Mouse (Mus musculus) intestine, embryonic 14.5 days (tissue): ENCODE results near the gene Slc35f4. TPM values are rescaled to one million over a fixed set of nuclear protein-coding genes. Genes with fewer than 3 reads are reported as not detected.

ENCODE experiments used
- ATAC-seq: fragments of 200-750 bp; cut with Nextera tagmentation; replicated peaks from 2 replicates; pipeline ENCODE4 v1.8.0; 2017; ENCODE audit warnings: low read depth, moderate number of reproducible peaks, moderate TSS enrichment, moderate library complexity; ENCODE audit not compliant: low FRiP score, low TSS enrichment
- DNase-seq: peaks from one replicate; pipeline ENCODE4 v3.0.0-alpha.2; 2018; ENCODE audit warnings: low spot score
- H3K27ac ChIP-seq: fragments of 300-500 bp; sonication (generic); 2 replicates; pipeline ENCODE4 v1.5.1; 2014; ENCODE audit warnings: low read depth, mild to moderate bottlenecking, control low read depth
- H3K27me3 ChIP-seq: fragments of 300-500 bp; sonication (generic); replicated peaks from 2 replicates; pipeline ENCODE4 v1.6.1; 2014; ENCODE audit warnings: low read length, control low read depth; ENCODE audit not compliant: control insufficient read depth, insufficient read depth
- H3K36me3 ChIP-seq: fragments of 300-500 bp; sonication (generic); 2 replicates; pipeline ENCODE4 v1.6.1; 2014; ENCODE audit warnings: low read length, control low read depth; ENCODE audit not compliant: control insufficient read depth, insufficient read depth
- H3K4me1 ChIP-seq: fragments of 300-500 bp; sonication (generic); replicated peaks from 2 replicates; pipeline ENCODE4 v1.6.1; 2014; ENCODE audit warnings: low read length, control low read depth, mixed read lengths; ENCODE audit not compliant: control insufficient read depth, insufficient read depth
- H3K4me2 ChIP-seq: fragments of 300-500 bp; sonication (generic); 2 replicates; pipeline ENCODE4 v1.6.1; 2014; ENCODE audit warnings: low read length
- H3K4me3 ChIP-seq: fragments of 300-500 bp; sonication (generic); 2 replicates; pipeline ENCODE4 v1.5.1; 2014; ENCODE audit warnings: low read depth, low read length, control low read depth, mixed read lengths
- H3K9ac ChIP-seq: fragments of 300-500 bp; sonication (generic); 2 replicates; pipeline ENCODE4 v1.6.1; 2014; ENCODE audit warnings: mild to moderate bottlenecking, low read length
- H3K9me3 ChIP-seq: fragments of 300-500 bp; sonication (generic); 2 replicates; pipeline ENCODE4 v1.6.1; 2016; ENCODE audit warnings: low read length, control low read depth; ENCODE audit not compliant: control insufficient read depth
- WGBS: fragments of 180-500 bp; shearing (Covaris S2); extraction: QIAGEN DNeasy Blood & Tissue Kit; methylation state at CpG from one replicate; pipeline ENCODE4 v1.1.7; 2014; 5-methylcytosine and 5-hydroxymethylcytosine counted together
- polyA plus RNA-seq: library from polyadenylated mRNA; unstranded; fragments of >200 nt; fragmentation: Nextera tagmentation; extraction: Ambion mirVana; gene quantifications from 2 replicates; pipeline ENCODE4 v1.2.1, GENCODE M21; 2014

Slc35f4 gene
- polyA plus RNA-seq, 1 experiment from 2014 or later = 0.30 TPM

DNA sequence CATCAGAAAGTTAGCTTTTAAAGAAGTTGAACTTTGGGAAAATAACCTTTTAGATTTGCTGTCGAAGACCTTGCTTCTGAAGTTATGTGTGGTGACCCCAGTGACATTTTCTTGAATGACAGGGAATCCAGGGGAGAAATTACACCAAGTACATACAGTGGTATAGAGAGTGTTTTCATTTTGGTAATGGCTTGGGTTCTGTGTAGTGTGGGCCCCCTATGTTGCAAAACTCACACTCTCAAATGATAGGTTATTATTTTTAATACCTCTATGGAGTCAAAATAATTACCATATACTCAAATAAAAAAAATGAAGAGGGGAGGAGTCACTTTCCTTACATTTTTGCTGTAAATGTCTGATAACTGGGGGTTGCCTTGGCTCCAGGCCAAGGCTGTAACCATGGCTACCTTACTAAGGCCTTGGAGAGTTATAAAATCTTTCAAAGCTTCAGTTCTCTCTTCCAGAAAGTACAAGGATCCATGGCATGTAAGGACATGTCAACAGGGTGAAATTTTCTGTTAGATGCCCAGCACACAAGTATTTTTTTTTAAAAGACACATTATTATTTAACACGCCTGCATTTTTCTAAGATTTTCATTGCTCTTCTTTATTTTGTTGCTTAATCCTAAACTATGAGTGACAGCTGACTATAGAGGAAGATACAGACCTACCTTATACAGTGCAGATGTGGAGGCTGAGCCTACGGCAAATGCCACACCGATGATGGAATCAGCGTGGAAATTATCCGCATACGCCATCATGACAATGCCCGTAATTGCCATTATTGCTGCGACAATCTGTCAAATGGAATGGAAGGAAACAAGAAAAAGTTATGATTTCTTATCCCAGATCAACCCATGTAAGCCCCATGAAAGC, 220.1 kb downstream of the Slc35f4 start:
- Histone ChIP-seq H3K4me1 (no peaks in the 10 kb centered on the region), H3K36me3 (no peaks in the 10 kb centered on the region), H3K4me3 (no peak overlapping the region), H3K27ac (no peak overlapping the region), H3K9me3 (no peaks in the 10 kb centered on the region), H3K4me2 (no peak overlapping the region), H3K9ac (no peak overlapping the region), H3K27me3 (no peaks in the 10 kb centered on the region)
- ATAC-seq (no peak; the same call in 1 of the 2 replicates), DNase-seq (no peak)
- 94% methylated on average over 9 of the region's 9 CpGs for WGBS

DNA sequence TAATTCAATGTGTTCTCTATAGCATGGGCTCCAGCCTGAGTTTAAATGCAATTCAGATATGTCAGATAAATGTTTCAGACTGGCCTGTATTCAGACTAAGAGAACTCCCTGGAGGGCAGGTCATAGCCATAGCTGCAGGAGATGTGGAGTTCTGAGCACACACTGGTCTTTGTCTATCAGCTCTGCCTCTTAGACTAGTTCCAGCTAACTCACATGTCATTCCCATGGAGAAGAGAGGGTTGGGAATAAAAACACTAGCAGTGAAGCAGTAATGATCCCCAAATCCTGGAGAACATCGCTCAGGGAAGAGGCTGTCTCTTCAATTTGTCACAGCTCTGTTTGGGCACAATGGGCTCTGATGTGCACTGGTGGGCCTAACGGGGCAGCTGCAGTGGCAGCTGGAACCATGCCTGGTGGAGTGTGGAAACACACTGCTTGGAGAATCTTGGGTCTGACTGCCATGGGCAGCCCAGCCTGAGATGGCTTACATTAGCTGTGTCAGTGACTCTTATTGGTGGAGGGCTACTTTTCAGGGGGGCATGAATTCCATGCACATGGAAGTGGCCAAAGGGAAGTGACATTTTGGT, 223.5 kb downstream of the Slc35f4 start:
- 80% methylated on average over 2 of the region's 2 CpGs for WGBS
- no peak for DNase-seq

GRCm38 (mm10) chr14:49300981-49301619, 224.7 kb downstream of the Slc35f4 start:
- H3K4me1 ChIP-seq = no peaks in the 10 kb centered on the region
- no peak for ATAC-seq
- no peak overlapping the region for H3K9ac ChIP-seq
- DNase-seq = no peak
- no peak overlapping the region for H3K4me3 ChIP-seq
- no peaks in the 10 kb centered on the region for H3K36me3 ChIP-seq
- no peaks in the 10 kb centered on the region for H3K9me3 ChIP-seq
- WGBS = 39% methylated on average over 8 of the region's 8 CpGs
- no peak overlapping the region for H3K27ac ChIP-seq
- no peak overlapping the region for H3K4me2 ChIP-seq
- H3K27me3 ChIP-seq = no peaks in the 10 kb centered on the region

More for the DNA sequence above, 223.5 kb downstream of the Slc35f4 start:
- no peak overlapping the region for H3K4me2 ChIP-seq
- no peak overlapping the region for H3K9ac ChIP-seq
- H3K27ac ChIP-seq = no peak overlapping the region
- no peaks in the 10 kb centered on the region for H3K4me1 ChIP-seq
- no peak for ATAC-seq
- H3K27me3 ChIP-seq = no peaks in the 10 kb centered on the region
- no peaks in the 10 kb centered on the region for H3K36me3 ChIP-seq
- H3K4me3 ChIP-seq = no peak overlapping the region
- no peaks in the 10 kb centered on the region for H3K9me3 ChIP-seq

GRCm38 (mm10) chr14:49300326-49300725, 225.5 kb downstream of the Slc35f4 start:
- Histone ChIP-seq H3K9me3 (no peaks in the 10 kb centered on the region), H3K36me3 (no peaks in the 10 kb centered on the region), H3K27ac (no peak overlapping the region), H3K4me2 (no peak overlapping the region), H3K4me3 (no peak overlapping the region), H3K27me3 (no peaks in the 10 kb centered on the region), H3K4me1 (no peaks in the 10 kb centered on the region), H3K9ac (no peak overlapping the region)
- WGBS = 72% methylated on average over 8 of the region's 8 CpGs
- ATAC-seq = no peak
- DNase-seq = no peak

DNA sequence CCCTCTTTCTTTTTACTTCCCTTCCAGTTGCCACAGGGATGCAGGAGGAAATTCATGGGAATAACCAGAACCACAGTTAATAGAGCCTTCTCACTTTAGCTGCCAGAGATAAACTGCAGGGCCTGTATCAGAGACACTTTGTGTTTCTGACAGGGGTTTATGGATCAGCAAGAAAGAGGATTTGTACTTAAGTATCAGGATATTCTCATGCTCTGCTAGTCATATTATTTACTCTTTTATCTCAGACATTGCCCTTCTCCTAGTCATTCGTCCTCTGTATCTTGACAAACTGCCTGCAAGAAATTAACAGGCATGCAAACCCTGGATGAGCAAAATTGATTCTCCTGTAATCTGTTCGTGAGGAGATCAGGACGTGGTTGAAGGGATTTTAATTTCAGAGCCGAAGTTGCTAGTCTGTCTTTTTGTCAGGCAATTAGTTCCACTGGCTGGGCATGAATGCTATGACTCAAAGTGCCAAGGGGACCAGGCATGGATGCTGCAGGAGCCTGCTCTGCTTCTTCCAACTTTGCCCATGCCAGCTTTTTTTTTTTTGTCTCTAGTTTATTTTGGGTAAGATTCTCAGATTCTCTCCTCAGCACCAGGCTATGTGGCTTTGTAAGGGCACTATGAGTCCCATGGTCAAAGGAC, 231.9 kb downstream of the Slc35f4 start:
- Histone ChIP-seq H3K4me2 (no peak overlapping the region), H3K27me3 (no peaks in the 10 kb centered on the region), H3K27ac (no peak overlapping the region), H3K4me3 (no peak overlapping the region), H3K9ac (no peak overlapping the region), H3K36me3 (no peaks in the 10 kb centered on the region), H3K4me1 (no peaks in the 10 kb centered on the region), H3K9me3 (no peaks in the 10 kb centered on the region)
- ATAC-seq = no peak
- WGBS = 45% methylated on average over 4 of the region's 4 CpGs
- DNase-seq = no peak

DNA sequence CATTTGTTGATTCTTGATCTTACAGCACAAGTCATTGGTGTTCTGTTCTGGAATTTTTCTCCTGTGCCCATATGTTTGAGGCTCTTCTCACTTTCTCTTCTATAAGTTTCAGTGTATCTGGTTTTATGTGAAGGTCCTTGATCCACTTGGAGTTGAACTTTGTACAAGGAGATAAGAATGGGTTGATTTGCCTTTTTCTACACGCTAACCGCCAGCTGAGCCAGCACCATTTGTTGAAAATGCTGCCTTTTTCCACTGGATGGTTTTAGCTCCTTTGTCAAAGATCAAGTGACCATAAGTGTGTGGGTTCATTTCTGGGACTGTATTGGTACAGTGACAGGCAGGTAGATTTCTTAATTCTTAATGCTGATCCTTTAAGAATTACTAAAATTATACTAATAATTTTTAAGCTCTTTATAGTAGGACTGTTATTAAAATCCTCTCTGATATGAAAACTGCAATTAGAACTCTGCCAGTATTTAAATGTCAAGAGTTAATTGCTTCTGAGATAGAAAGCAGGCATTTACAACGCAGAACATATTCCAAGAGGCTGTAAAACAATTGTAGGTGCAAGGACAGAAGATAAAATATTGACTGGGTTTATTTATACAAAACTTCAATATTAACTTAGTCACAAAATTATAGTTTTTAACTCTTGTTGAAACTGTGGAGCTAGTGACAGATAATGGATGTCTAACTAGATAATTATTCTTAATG, 235.7 kb downstream of the Slc35f4 start:
- DNase-seq (no peak), ATAC-seq (no peak)
- H3K36me3 ChIP-seq = no peaks in the 10 kb centered on the region
- WGBS = 56% methylated on average over 3 of the region's 3 CpGs
- H3K27ac ChIP-seq = no peak overlapping the region
- no peak overlapping the region for H3K9ac ChIP-seq
- no peak overlapping the region for H3K4me2 ChIP-seq
- no peak overlapping the region for H3K4me3 ChIP-seq
- no peaks in the 10 kb centered on the region for H3K9me3 ChIP-seq
- no peaks in the 10 kb centered on the region for H3K4me1 ChIP-seq
- H3K27me3 ChIP-seq = no peaks in the 10 kb centered on the region

DNA sequence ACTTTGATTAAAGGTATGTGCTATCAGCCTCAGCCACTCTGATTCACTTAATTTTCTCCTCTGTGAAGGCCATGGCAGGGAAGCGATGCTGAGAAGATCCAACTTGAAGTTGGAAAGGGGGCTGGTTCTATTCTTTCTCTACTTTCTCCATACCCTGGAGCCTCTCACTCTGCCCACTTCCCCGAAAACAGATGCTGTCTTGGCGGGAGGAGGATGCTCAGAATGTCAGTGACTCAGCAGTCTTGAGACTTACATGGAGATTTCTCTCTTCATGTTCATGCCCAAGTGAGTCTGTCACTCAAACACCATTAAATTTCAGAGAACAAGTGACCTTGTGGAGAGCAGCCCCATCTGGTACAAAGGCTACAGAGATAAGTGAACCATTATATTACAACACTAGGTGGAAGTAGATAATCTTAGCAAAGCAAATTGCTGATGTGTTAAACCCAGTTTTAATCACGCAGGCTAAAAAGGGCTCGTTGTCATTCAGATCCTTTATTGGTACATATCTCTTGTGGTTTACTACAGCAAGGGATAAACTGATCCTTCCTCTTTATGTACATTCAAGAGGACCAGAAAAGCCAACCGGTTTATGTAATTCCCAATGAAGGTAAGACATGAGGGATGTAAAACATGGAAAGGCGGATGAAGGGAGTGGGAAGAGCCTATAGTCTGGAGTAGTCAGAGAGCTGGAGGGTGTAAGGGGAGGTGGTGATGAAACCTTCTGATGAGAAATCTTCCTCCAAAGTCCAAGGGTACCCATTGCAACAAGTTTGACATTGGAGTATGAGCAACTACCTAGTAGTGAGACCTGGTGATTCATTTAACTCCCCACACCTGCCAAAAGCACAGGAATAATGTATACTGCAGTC, 241.8 kb downstream of the Slc35f4 start:
- WGBS = 78% methylated on average over 7 of the region's 7 CpGs

More for the DNA sequence above, 241.8 kb downstream of the Slc35f4 start:
- ATAC-seq (no peak; the same call in 1 of the 2 replicates), DNase-seq (no peak)
- no peaks in the 10 kb centered on the region for H3K27me3 ChIP-seq
- no peaks in the 10 kb centered on the region for H3K36me3 ChIP-seq
- H3K4me2 ChIP-seq = no peak overlapping the region
- no peak overlapping the region for H3K27ac ChIP-seq
- H3K4me1 ChIP-seq = no peaks in the 10 kb centered on the region
- no peak overlapping the region for H3K9ac ChIP-seq
- no peaks in the 10 kb centered on the region for H3K9me3 ChIP-seq
- H3K4me3 ChIP-seq = no peak overlapping the region
